14 mouse cellular contexts compared by ENCODE assay signal in the genomic region with DNA sequence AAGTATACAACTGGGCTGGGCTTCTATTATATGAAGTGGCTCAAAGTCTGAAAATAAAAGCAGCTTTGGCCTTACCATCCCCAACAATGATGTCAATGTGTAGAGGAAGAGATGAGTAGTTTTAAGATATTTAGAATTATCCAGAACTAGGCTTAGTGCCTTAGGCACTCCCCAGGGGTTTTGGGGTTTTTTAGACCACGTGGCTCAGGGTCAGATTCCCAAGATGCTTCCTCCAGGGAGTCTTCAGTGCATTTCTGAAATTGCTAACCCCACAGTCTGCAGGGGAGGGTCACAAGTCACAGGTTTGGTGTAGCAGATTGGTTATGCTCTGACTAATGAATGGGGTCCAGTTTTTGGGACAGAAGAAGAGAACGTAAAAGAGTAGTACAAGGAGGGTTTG. TPM values are rescaled to one million over a fixed set of nuclear protein-coding genes. Genes with fewer than 3 reads are reported as not detected.
DNase-seq lines count a peak whose midpoint lies in the region; ATAC-seq and TF ChIP-seq lines count a peak whose summit lies in the region.
"Had no signal": no experiment of that assay in that cellular context is flagged by ENCODE, and none has a peak within 500 bp of the region (broad histone marks: within the 10 kb centered on the region; RNA-seq: fewer than 3 reads in every experiment).

No protein-coding gene starts in this region.

- TF ChIP-seq CTCF in lung, postnatal 0 days (IDR thresholded peaks at IDR 0.05) = no peak

- intact Hi-C loops in heart, postnatal 36 days (cut with DNase I) = loop anchor here (2.0 to 5.0 kb wide), 2 partner anchors 38 to 169 kb away; no protein-coding TSS in a partner anchor

- TF ChIP-seq EP300 in lung, postnatal 0 days (IDR thresholded peaks at IDR 0.05) = no peak

- no peaks in the 10 kb centered on the region for H3K36me3 ChIP-seq in embryonic facial prominence, embryonic 12.5 days
- peaks cover 7% of the 10 kb centered on the region; the same call in 1 of the 2 replicates for H3K36me3 ChIP-seq in embryonic facial prominence, embryonic 10.5 days (replicated peaks)
- no peaks in the 10 kb centered on the region for H3K36me3 ChIP-seq in heart, embryonic 10.5 days
- H3K36me3 ChIP-seq in lung, postnatal 0 days (ENCODE audit: insufficient read depth, low read length) = 0 out of 2 replicates have a peak, but pooled peaks cover under 1% of the 10 kb centered on the region
- H3K36me3 ChIP-seq: forebrain, embryonic 12.5 days had no signal

- no peak overlapping the region for H3K27ac ChIP-seq in embryonic facial prominence, embryonic 12.5 days
- no peak overlapping the region for H3K27ac ChIP-seq in embryonic facial prominence, embryonic 10.5 days (replicated peaks)
- H3K27ac ChIP-seq in heart, embryonic 10.5 days = no peak overlapping the region
- H3K27ac ChIP-seq in lung, postnatal 0 days (ENCODE audit: low read length) = peak overlapping the region; percentile 39; the same call in 1 of the 2 replicates
- H3K27ac ChIP-seq: embryonic facial prominence, embryonic 13.5 days; forebrain, embryonic 12.5 days; gastrocnemius, adult 2 months; hindbrain, embryonic 10.5 days had no signal

- DNase-seq in embryonic facial prominence, embryonic 10.5 days (ENCODE audit: low spot score) = no peak
- peak; percentile 5 for DNase-seq in heart, embryonic 10.5 days (ENCODE audit: low spot score)
- no peak for DNase-seq in heart, postnatal 36 days
- DNase-seq in lung, postnatal 0 days (ENCODE audit: low spot score) = no peak
- no peak for DNase-seq in lung, adult 18-20 months

- H3K4me1 ChIP-seq in embryonic facial prominence, embryonic 12.5 days = no peaks in the 10 kb centered on the region
- H3K4me1 ChIP-seq in embryonic facial prominence, embryonic 10.5 days = peaks cover 7% of the 10 kb centered on the region
- 0 out of 2 replicates have a peak, but pooled peaks cover 3% of the 10 kb centered on the region for H3K4me1 ChIP-seq in heart, embryonic 10.5 days
- H3K4me1 ChIP-seq in lung, postnatal 0 days (ENCODE audit: insufficient read depth, low read depth, low read length) = peaks cover 14% of the 10 kb centered on the region
- H3K4me1 ChIP-seq: embryonic facial prominence, embryonic 13.5 days had no signal

- H3K4me2 ChIP-seq in embryonic facial prominence, embryonic 12.5 days (replicated peaks) = no peak overlapping the region
- H3K4me2 ChIP-seq in lung, postnatal 0 days (replicated peaks; ENCODE audit: low read depth, low read length) = no peak overlapping the region
- H3K4me2 ChIP-seq: embryonic facial prominence, embryonic 13.5 days; forebrain, embryonic 12.5 days had no signal

- 59% methylated on average over 2 of the region's 2 CpGs for WGBS in embryonic facial prominence, embryonic 12.5 days
- WGBS in embryonic facial prominence, embryonic 10.5 days = 56% methylated on average over 2 of the region's 2 CpGs
- WGBS in heart, embryonic 10.5 days = 67% methylated on average over 2 of the region's 2 CpGs
- WGBS in lung, postnatal 0 days = 56% methylated on average over 2 of the region's 2 CpGs

- H3K4me3 ChIP-seq in embryonic facial prominence, embryonic 12.5 days = no peak overlapping the region
- no peak overlapping the region for H3K4me3 ChIP-seq in embryonic facial prominence, embryonic 10.5 days
- H3K4me3 ChIP-seq in heart, embryonic 10.5 days = no peak overlapping the region
- H3K4me3 ChIP-seq in lung, postnatal 0 days (ENCODE audit: low read depth, low read length) = no peak overlapping the region
- H3K4me3 ChIP-seq: embryonic facial prominence, embryonic 13.5 days; erythroblast, embryonic 14.5 days; forebrain, embryonic 12.5 days; gastrocnemius, adult 2 months; hindbrain, embryonic 10.5 days had no signal

- ATAC-seq in embryonic facial prominence, embryonic 12.5 days (ENCODE audit: insufficient number of reproducible peaks, insufficient read depth, low FRiP score, low TSS enrichment) = 0 out of 2 replicates have a peak, but pooled peaks have one; percentile 19
- no peak for ATAC-seq in lung, postnatal 0 days

- H3K9ac ChIP-seq in embryonic facial prominence, embryonic 12.5 days = no peak overlapping the region
- no peak overlapping the region for H3K9ac ChIP-seq in lung, postnatal 0 days (replicated peaks; ENCODE audit: low read depth)
- H3K9ac ChIP-seq: embryonic facial prominence, embryonic 13.5 days; forebrain, embryonic 12.5 days; forebrain, postnatal 0 days had no signal

- H3K9me3 ChIP-seq in embryonic facial prominence, embryonic 12.5 days = no peaks in the 10 kb centered on the region
- no peaks in the 10 kb centered on the region for H3K9me3 ChIP-seq in embryonic facial prominence, embryonic 10.5 days
- H3K9me3 ChIP-seq in heart, embryonic 10.5 days = no peaks in the 10 kb centered on the region
- H3K9me3 ChIP-seq in lung, postnatal 0 days (ENCODE audit: low read length) = no peaks in the 10 kb centered on the region
- H3K9me3 ChIP-seq: embryonic facial prominence, embryonic 13.5 days; forebrain, embryonic 12.5 days; G1E; hindbrain, embryonic 10.5 days had no signal

- no peaks in the 10 kb centered on the region for H3K27me3 ChIP-seq in embryonic facial prominence, embryonic 12.5 days
- H3K27me3 ChIP-seq in embryonic facial prominence, embryonic 10.5 days (replicated peaks; ENCODE audit: low read depth, poor library complexity, severe bottlenecking) = no peaks in the 10 kb centered on the region
- no peaks in the 10 kb centered on the region for H3K27me3 ChIP-seq in heart, embryonic 10.5 days (ENCODE audit: insufficient read depth, poor library complexity, severe bottlenecking)
- H3K27me3 ChIP-seq in lung, postnatal 0 days (replicated peaks; ENCODE audit: insufficient read depth, low read length) = no peaks in the 10 kb centered on the region
- H3K27me3 ChIP-seq: embryonic facial prominence, embryonic 13.5 days; forebrain, embryonic 12.5 days; Patski had no signal

RNA-seq across cellular contexts. Expression of a gene that starts 10.8 kb away (rescaled TPM):
- 16.1 and 18.8 TPM in 2 replicates for polyA plus RNA-seq in embryonic facial prominence, embryonic 12.5 days (2016; fragmentation: Nextera tagmentation; extraction: Ambion mirVana)
- polyA plus RNA-seq in embryonic facial prominence, embryonic 10.5 days (2016; fragmentation: Nextera tagmentation; extraction: Ambion mirVana) = 19.3 and 19.9 TPM in 2 replicates
- 11.5 and 13.2 TPM in 2 replicates for polyA plus RNA-seq in heart, embryonic 10.5 days (2016; fragmentation: Nextera tagmentation; extraction: Ambion mirVana)
- total RNA-seq in heart, postnatal 36 days (2021) = 1 to 10 TPM; 8.7 to 9.3 TPM
- polyA plus RNA-seq in lung, postnatal 0 days (2015; fragmentation: Nextera tagmentation; extraction: Ambion mirVana) = 407 and 422 TPM in 2 replicates

RNA-seq across cellular contexts. Expression of a gene that starts 50.3 kb away (rescaled TPM):
- polyA plus RNA-seq in embryonic facial prominence, embryonic 12.5 days (2016; fragmentation: Nextera tagmentation; extraction: Ambion mirVana) = 62.8 and 67.2 TPM in 2 replicates
- polyA plus RNA-seq in embryonic facial prominence, embryonic 10.5 days (2016; fragmentation: Nextera tagmentation; extraction: Ambion mirVana) = 52.1 and 60.2 TPM in 2 replicates
- 37.1 and 45.0 TPM in 2 replicates for polyA plus RNA-seq in heart, embryonic 10.5 days (2016; fragmentation: Nextera tagmentation; extraction: Ambion mirVana)
- total RNA-seq in heart, postnatal 36 days (2021) = 10 to 100 TPM; 12.4 to 12.6 TPM
- 33.3 and 37.7 TPM in 2 replicates for polyA plus RNA-seq in lung, postnatal 0 days (2015; fragmentation: Nextera tagmentation; extraction: Ambion mirVana)

Comparison
In these comparisons a context has a peak if more than half of its experiments do, and no peak if none do; other contexts are left out.
1. RNA of a gene that starts 10.8 kb away (polyA plus RNA-seq): 407 to 422 TPM in lung, postnatal 0 days; 19.3 to 19.9 TPM in embryonic facial prominence, embryonic 10.5 days, 16.1 to 18.8 TPM in embryonic facial prominence, embryonic 12.5 days and 11.5 to 13.2 TPM in heart, embryonic 10.5 days; every median in the first group is over 10 times any median in the second.